Mouse (Mus musculus): ENCODE results near the gene Igf1r. TPM values are rescaled to one million over a fixed set of nuclear protein-coding genes. Genes with fewer than 3 reads are reported as not detected.

Igf1r gene
- polyA plus RNA-seq, 1 experiment from 2014 or later, result 6.8 TPM

GRCm38 (mm10) chr7:67936801-67937200 lies 15.8 kb upstream of the Igf1r start:
- WGBS, result 87% methylated on average over 7 of the region's 7 CpGs
- Histone ChIP-seq H3K4me1 (replicated peaks; ENCODE audit: control insufficient read depth, insufficient read depth) (no peaks in the 10 kb centered on the region), H3K4me2 (replicated peaks; ENCODE audit: low read depth) (no peak overlapping the region), H3K9me3 (ENCODE audit: control insufficient read depth, low read length) (no peaks in the 10 kb centered on the region), H3K27ac (replicated peaks) (no peak overlapping the region), H3K9ac (ENCODE audit: low read length) (no peak overlapping the region), H3K36me3 (ENCODE audit: control insufficient read depth, insufficient read depth, low read length) (no peaks in the 10 kb centered on the region), H3K27me3 (ENCODE audit: control insufficient read depth, insufficient read depth, low read length) (no peaks in the 10 kb centered on the region), H3K4me3 (ENCODE audit: low read depth, low read length) (no peak overlapping the region)
- ATAC-seq (ENCODE audit: low FRiP score, low TSS enrichment), result no peak
- no peak for TF ChIP-seq CTCF (IDR thresholded peaks at IDR 0.05; ENCODE audit: low read depth)
- no peak for TF ChIP-seq EP300 (optimal IDR thresholded peaks at IDR 0.05)
- DNase-seq (ENCODE audit: low spot score), result no peak

DNA sequence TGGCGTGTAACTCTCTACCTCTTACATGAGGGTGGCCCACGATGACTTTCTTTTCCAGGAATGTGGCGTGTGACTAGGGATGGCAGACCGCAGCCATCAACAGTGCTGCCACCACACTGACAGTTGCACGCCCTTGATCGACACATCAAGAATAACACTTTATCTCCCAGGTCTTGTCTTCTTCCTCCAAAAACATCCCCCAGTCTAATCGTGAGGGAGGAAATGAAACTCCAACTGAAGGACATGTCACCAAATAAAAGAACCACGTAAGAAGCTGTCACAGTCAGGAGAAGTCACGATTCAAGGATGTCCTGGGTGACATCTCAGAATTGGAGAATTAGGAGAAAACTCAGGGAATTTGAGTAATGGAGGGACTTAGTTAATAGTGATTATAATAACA lies 8.8 kb upstream of the Igf1r start:
- H3K4me3 ChIP-seq (ENCODE audit: low read depth, low read length), result no peak overlapping the region
- H3K27ac ChIP-seq (replicated peaks), result no peak overlapping the region
- no peak for DNase-seq (ENCODE audit: low spot score)
- H3K4me1 ChIP-seq (replicated peaks; ENCODE audit: control insufficient read depth, insufficient read depth), result no peaks in the 10 kb centered on the region
- 81% methylated on average over 9 of the region's 9 CpGs for WGBS
- H3K9ac ChIP-seq (ENCODE audit: low read length), result no peak overlapping the region
- H3K27me3 ChIP-seq (ENCODE audit: control insufficient read depth, insufficient read depth, low read length), result no peaks in the 10 kb centered on the region
- no peak for TF ChIP-seq CTCF (IDR thresholded peaks at IDR 0.05; ENCODE audit: low read depth)
- no peak for TF ChIP-seq EP300 (optimal IDR thresholded peaks at IDR 0.05)
- no peaks in the 10 kb centered on the region for H3K9me3 ChIP-seq (ENCODE audit: control insufficient read depth, low read length)
- no peak overlapping the region for H3K4me2 ChIP-seq (replicated peaks; ENCODE audit: low read depth)
- no peak for ATAC-seq (ENCODE audit: low FRiP score, low TSS enrichment)
- H3K36me3 ChIP-seq (ENCODE audit: control insufficient read depth, insufficient read depth, low read length), result no peaks in the 10 kb centered on the region

DNA sequence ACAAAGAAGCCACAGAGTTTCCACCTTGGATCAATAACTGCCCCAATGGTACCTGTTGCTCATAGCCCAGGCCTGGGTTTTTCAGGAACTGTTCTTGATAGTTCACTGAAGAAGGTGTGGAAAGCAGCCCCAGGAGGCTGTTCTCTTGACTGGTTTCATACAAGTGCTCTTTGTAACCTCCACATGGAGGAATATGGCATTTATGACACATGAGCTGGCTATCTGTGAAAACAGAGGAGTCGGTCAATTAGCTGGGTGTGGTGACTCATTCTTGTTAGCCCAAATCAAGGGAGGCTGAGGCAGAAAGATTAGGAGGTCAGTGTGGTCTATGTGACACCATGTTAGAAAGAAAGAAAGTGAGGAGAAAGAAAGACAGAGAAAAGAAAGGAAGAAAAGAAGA lies 5.7 kb upstream of the Igf1r start:
- Histone ChIP-seq H3K4me1 (replicated peaks; ENCODE audit: control insufficient read depth, insufficient read depth) (no peaks in the 10 kb centered on the region), H3K4me2 (replicated peaks; ENCODE audit: low read depth) (no peak overlapping the region), H3K9me3 (ENCODE audit: control insufficient read depth, low read length) (no peaks in the 10 kb centered on the region), H3K4me3 (ENCODE audit: low read depth, low read length) (no peak overlapping the region), H3K9ac (ENCODE audit: low read length) (no peak overlapping the region), H3K36me3 (ENCODE audit: control insufficient read depth, insufficient read depth, low read length) (no peaks in the 10 kb centered on the region), H3K27me3 (ENCODE audit: control insufficient read depth, insufficient read depth, low read length) (no peaks in the 10 kb centered on the region), H3K27ac (replicated peaks) (no peak overlapping the region)
- TF ChIP-seq EP300 (optimal IDR thresholded peaks at IDR 0.05) (no peak), CTCF (IDR thresholded peaks at IDR 0.05; ENCODE audit: low read depth) (no peak)
- no peak for ATAC-seq (ENCODE audit: low FRiP score, low TSS enrichment)
- no peak for DNase-seq (ENCODE audit: low spot score)
- 40% methylated on average over 1 of the region's 1 CpGs for WGBS

GRCm38 (mm10) chr7:67950346-67950814 lies 2.2 kb upstream of the Igf1r start:
- no peak for DNase-seq (ENCODE audit: low spot score)

GRCm38 (mm10) chr7:67950815-67951531 lies 1.7 kb upstream of the Igf1r start:
- H3K9ac ChIP-seq (ENCODE audit: low read length), result peak overlapping the region; percentile 79
- under 1% methylated on average over 59 of the region's 71 CpGs for WGBS
- no peaks in the 10 kb centered on the region for H3K9me3 ChIP-seq (ENCODE audit: control insufficient read depth, low read length)
- peak overlapping the region; percentile 100 for H3K27ac ChIP-seq (replicated peaks)
- ATAC-seq (ENCODE audit: low FRiP score, low TSS enrichment) (peak; percentile 79), DNase-seq (ENCODE audit: low spot score) (peak; percentile 90)
- TF ChIP-seq EP300 (optimal IDR thresholded peaks at IDR 0.05) (peak; percentile 93), CTCF (IDR thresholded peaks at IDR 0.05; ENCODE audit: low read depth) (peak; percentile 89)
- peak overlapping the region; percentile 88 for H3K4me3 ChIP-seq (ENCODE audit: low read depth, low read length)
- H3K4me2 ChIP-seq (replicated peaks; ENCODE audit: low read depth), result peak overlapping the region; percentile 93
- H3K27me3 ChIP-seq (ENCODE audit: control insufficient read depth, insufficient read depth, low read length), result no peaks in the 10 kb centered on the region
- no peaks in the 10 kb centered on the region; the same call in 1 of the 2 replicates for H3K4me1 ChIP-seq (replicated peaks; ENCODE audit: control insufficient read depth, insufficient read depth)
- no peaks in the 10 kb centered on the region for H3K36me3 ChIP-seq (ENCODE audit: control insufficient read depth, insufficient read depth, low read length)

More at GRCm38 (mm10) chr7:67950346-67950814, 2.2 kb upstream of the Igf1r start:
- Histone ChIP-seq H3K9me3 (ENCODE audit: control insufficient read depth, low read length) (no peaks in the 10 kb centered on the region), H3K27me3 (ENCODE audit: control insufficient read depth, insufficient read depth, low read length) (no peaks in the 10 kb centered on the region), H3K4me2 (replicated peaks; ENCODE audit: low read depth) (peak overlapping the region; percentile 93), H3K4me3 (ENCODE audit: low read depth, low read length) (peak overlapping the region; percentile 88), H3K4me1 (replicated peaks; ENCODE audit: control insufficient read depth, insufficient read depth) (no peaks in the 10 kb centered on the region; the same call in 1 of the 2 replicates), H3K36me3 (ENCODE audit: control insufficient read depth, insufficient read depth, low read length) (no peaks in the 10 kb centered on the region), H3K27ac (replicated peaks) (peak overlapping the region; percentile 100), H3K9ac (ENCODE audit: low read length) (peak overlapping the region; percentile 79)
- WGBS, result under 1% methylated on average over 22 of the region's 24 CpGs
- ATAC-seq (ENCODE audit: low FRiP score, low TSS enrichment), result no peak
- TF ChIP-seq EP300 (optimal IDR thresholded peaks at IDR 0.05) (no peak), CTCF (IDR thresholded peaks at IDR 0.05; ENCODE audit: low read depth) (no peak)

DNA sequence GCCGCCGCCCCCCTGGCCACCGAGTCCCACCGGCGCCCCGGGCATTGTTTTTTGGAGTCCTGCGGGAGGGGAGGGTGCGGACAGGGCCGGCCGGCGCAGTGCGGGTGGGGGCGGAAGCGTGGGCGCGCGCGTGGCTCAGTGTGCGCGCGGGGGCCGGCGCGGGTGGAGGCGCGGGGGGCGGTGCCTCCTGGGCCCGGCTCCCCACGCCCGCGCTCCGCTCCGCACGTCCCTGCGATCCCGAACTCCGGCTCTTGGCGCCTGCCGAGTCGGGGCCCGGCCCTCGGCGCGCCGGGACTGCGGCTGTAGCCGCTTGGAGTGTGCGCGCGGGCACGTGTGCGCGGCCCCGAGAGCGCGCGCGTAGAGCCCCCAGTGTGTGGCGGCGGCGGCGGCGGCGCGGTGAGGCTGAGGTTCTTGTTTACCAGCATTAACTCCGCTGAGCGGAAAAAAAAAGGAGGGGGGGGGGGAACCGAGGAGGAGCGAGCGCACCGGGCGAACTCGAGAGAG lies 1.0 kb upstream of the Igf1r start:
- Histone ChIP-seq H3K9ac (ENCODE audit: low read length) (peak overlapping the region; percentile 95), H3K36me3 (ENCODE audit: control insufficient read depth, insufficient read depth, low read length) (no peaks in the 10 kb centered on the region), H3K27ac (replicated peaks) (peak overlapping the region; percentile 100), H3K4me3 (ENCODE audit: low read depth, low read length) (peak overlapping the region; percentile 88), H3K9me3 (ENCODE audit: control insufficient read depth, low read length) (no peaks in the 10 kb centered on the region), H3K27me3 (ENCODE audit: control insufficient read depth, insufficient read depth, low read length) (no peaks in the 10 kb centered on the region), H3K4me2 (replicated peaks; ENCODE audit: low read depth) (peak overlapping the region; percentile 93), H3K4me1 (replicated peaks; ENCODE audit: control insufficient read depth, insufficient read depth) (no peaks in the 10 kb centered on the region; the same call in 1 of the 2 replicates)
- under 1% methylated on average over 48 of the region's 73 CpGs for WGBS
- ATAC-seq (ENCODE audit: low FRiP score, low TSS enrichment) (peak; percentile 90), DNase-seq (ENCODE audit: low spot score) (peak; percentile 96)
- TF ChIP-seq CTCF (IDR thresholded peaks at IDR 0.05; ENCODE audit: low read depth) (peak; percentile 1; the same call in 1 of the 2 replicates), EP300 (optimal IDR thresholded peaks at IDR 0.05) (no peak)
